8 mouse cellular contexts compared by ENCODE assay signal in the genomic region with DNA sequence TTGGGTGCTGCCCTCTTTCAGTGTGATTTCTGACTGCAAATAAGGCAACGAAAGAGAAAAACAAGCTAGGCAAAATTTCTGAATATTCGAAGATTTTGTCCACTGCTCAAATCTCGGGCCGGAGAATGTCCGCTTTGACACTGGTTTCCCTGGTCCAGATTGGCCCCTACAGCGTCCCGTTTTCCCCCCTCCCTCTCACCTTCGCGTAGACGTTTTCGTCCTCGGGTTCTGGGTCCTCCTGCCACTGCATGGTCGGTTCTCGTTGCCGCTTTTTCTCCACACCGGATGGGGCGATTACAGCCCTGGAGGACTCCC. TPM values are rescaled to one million over a fixed set of nuclear protein-coding genes. Genes with fewer than 3 reads are reported as not detected.
A peak's percentile ranks its signal among the peaks of the same experiment; 100 is the strongest.
DNase-seq lines count a peak whose midpoint lies in the region; ATAC-seq lines count a peak whose summit lies in the region.

No protein-coding gene starts in this region.

- H3K27ac ChIP-seq in lung, embryonic 15.5 days, result peak overlapping the region; percentile 91
- H3K27ac ChIP-seq in hindbrain, embryonic 12.5 days, result peak overlapping the region; percentile 93

- peak; percentile 68 to 74 for DNase-seq in cerebellum, adult 18-20 months
- DNase-seq in cerebellum, adult 8-10 months, result no peak
- no peak for DNase-seq in lung, postnatal 10 days
- DNase-seq in spleen, adult 18-20 months, result no peak
- DNase-seq in adrenal gland, adult 2 months, result no peak

- peak overlapping the region; percentile 56 for H3K9ac ChIP-seq in lung, embryonic 15.5 days
- H3K9ac ChIP-seq in hindbrain, embryonic 12.5 days, result peak overlapping the region; percentile 55

- 22% methylated on average over 17 of the region's 17 CpGs for WGBS in lung, embryonic 15.5 days
- 22% methylated on average over 17 of the region's 17 CpGs for WGBS in hindbrain, embryonic 12.5 days

- H3K4me3 ChIP-seq in lung, embryonic 15.5 days, result peak overlapping the region; percentile 63
- peak overlapping the region; percentile 53 for H3K4me3 ChIP-seq in hindbrain, embryonic 12.5 days

- H3K36me3 ChIP-seq in lung, embryonic 15.5 days, result no peaks in the 10 kb centered on the region
- H3K36me3 ChIP-seq in hindbrain, embryonic 12.5 days, result no peaks in the 10 kb centered on the region; the same call in 1 of the 2 replicates

- H3K9me3 ChIP-seq in lung, embryonic 15.5 days, result no peaks in the 10 kb centered on the region
- no peaks in the 10 kb centered on the region for H3K9me3 ChIP-seq in hindbrain, embryonic 12.5 days (replicated peaks)

- H3K4me1 ChIP-seq in lung, embryonic 15.5 days, result no peaks in the 10 kb centered on the region
- H3K4me1 ChIP-seq in hindbrain, embryonic 12.5 days, result peaks cover 12% of the 10 kb centered on the region; the same call in 1 of the 2 replicates

- no peaks in the 10 kb centered on the region for H3K27me3 ChIP-seq in lung, embryonic 15.5 days
- no peaks in the 10 kb centered on the region for H3K27me3 ChIP-seq in hindbrain, embryonic 12.5 days

- H3K4me2 ChIP-seq in lung, embryonic 15.5 days, result peak overlapping the region; percentile 49
- H3K4me2 ChIP-seq in hindbrain, embryonic 12.5 days (replicated peaks), result peak overlapping the region; percentile 48

- ATAC-seq in lung, embryonic 15.5 days (ENCODE audit: borderline replicate concordance, extremely low read depth, low FRiP score, low TSS enrichment), result peak; percentile 31
- ATAC-seq in hindbrain, embryonic 12.5 days (ENCODE audit: low FRiP score), result no peak; the same call in 1 of the 2 replicates
- ATAC-seq in megakaryocyte progenitor cell, adult 5-6 weeks (replicated peaks; ENCODE audit: poor library complexity), result peak; percentile 26

RNA-seq across cellular contexts. Expression of a gene that starts 0.5 kb away (rescaled TPM):
- 71.8 and 76.9 TPM in 2 replicates for polyA plus RNA-seq in lung, embryonic 15.5 days (2015; fragmentation: Nextera tagmentation; extraction: Ambion mirVana)
- polyA plus RNA-seq in hindbrain, embryonic 12.5 days (2016; fragmentation: Nextera tagmentation; extraction: Ambion mirVana), result 74.4 and 74.9 TPM in 2 replicates
- total RNA-seq in megakaryocyte progenitor cell, adult 5-6 weeks (2015), result 28.4 and 32.0 TPM in 2 replicates
- total RNA-seq in megakaryocyte progenitor cell, adult 5-6 weeks (2017), result 66.3 and 82.3 TPM in 2 replicates
- total RNA-seq in adrenal gland, adult 2 months (2021), result 10 to 100 TPM; 29.6 to 39.5 TPM
- 50.0 and 63.8 TPM in 2 replicates for polyA plus RNA-seq in adrenal gland, adult 2 months (2012; rRNA removed)

RNA-seq across cellular contexts. Expression of a gene that starts 0.6 kb away (rescaled TPM):
- 232 and 245 TPM in 2 replicates for polyA plus RNA-seq in lung, embryonic 15.5 days (2015; fragmentation: Nextera tagmentation; extraction: Ambion mirVana)
- polyA plus RNA-seq in hindbrain, embryonic 12.5 days (2016; fragmentation: Nextera tagmentation; extraction: Ambion mirVana), result 192 and 201 TPM in 2 replicates
- 161 and 171 TPM in 2 replicates for total RNA-seq in megakaryocyte progenitor cell, adult 5-6 weeks (2015)
- total RNA-seq in megakaryocyte progenitor cell, adult 5-6 weeks (2017), result 75.1 and 84.7 TPM in 2 replicates
- 100 to 1,000 TPM; 316 to 341 TPM for total RNA-seq in adrenal gland, adult 2 months (2021)
- 86.3 and 101 TPM in 2 replicates for polyA plus RNA-seq in adrenal gland, adult 2 months (2012; rRNA removed)

RNA-seq across cellular contexts. Expression of a gene that starts 41.3 kb away (rescaled TPM):
- polyA plus RNA-seq in lung, embryonic 15.5 days (2015; fragmentation: Nextera tagmentation; extraction: Ambion mirVana), result 203 and 207 TPM in 2 replicates
- 369 and 378 TPM in 2 replicates for polyA plus RNA-seq in hindbrain, embryonic 12.5 days (2016; fragmentation: Nextera tagmentation; extraction: Ambion mirVana)
- total RNA-seq in megakaryocyte progenitor cell, adult 5-6 weeks (2015), result 158 and 174 TPM in 2 replicates
- 151 and 156 TPM in 2 replicates for total RNA-seq in megakaryocyte progenitor cell, adult 5-6 weeks (2017)
- total RNA-seq in adrenal gland, adult 2 months (2021), result 100 to 1,000 TPM; 395 to 455 TPM
- 426 and 599 TPM in 2 replicates for polyA plus RNA-seq in adrenal gland, adult 2 months (2012; rRNA removed)

Comparison
In these comparisons a context has a peak if more than half of its experiments do, and no peak if none do; other contexts are left out.
1. DNase-seq: peak in cerebellum, adult 18-20 months (2 of 2); none in cerebellum, adult 8-10 months (single experiment), lung, postnatal 10 days (single experiment), spleen, adult 18-20 months (0 of 2) and adrenal gland, adult 2 months (single experiment).